Mouse (Mus musculus) neural tube, embryonic 10.5 days (tissue): ENCODE results near the gene Krt79.

Experiments
- DNase-seq: peaks from one replicate; pipeline ENCODE4 v3.0.0-alpha.2; 2017; ENCODE audit warnings: low spot score; ENCODE audit errors: extremely low spot score

Gene Krt79

DNA sequence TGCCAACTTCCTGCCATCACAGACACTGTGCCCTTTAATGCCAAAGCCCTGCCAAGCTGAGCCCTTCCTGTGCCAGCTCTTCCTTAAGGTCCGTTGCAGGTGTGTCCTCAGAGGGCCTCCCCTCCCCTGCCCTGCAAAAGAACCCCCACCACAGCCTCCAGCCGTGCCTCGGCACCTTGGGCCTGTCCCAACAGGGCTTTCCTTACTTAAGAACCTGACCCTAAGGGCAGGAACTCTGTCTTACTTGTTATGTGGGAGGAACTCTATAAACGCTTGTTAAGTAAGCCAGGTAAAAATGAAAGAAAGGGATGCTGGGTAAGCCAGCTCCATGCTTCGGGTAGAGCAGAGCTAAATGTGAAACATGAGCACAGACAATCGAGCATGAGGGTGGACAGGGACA lies 7.1 kb downstream of the Krt79 start:
- no peak for DNase-seq

- peak; percentile 46 for DNase-seq
Observed at GRCm38 (mm10) chr15:101929666-101930065, 10.5 kb downstream of the Krt79 start.

GRCm38 (mm10) chr15:101929087-101929486 lies 11.0 kb downstream of the Krt79 start:
- peak; percentile 26 for DNase-seq

DNA sequence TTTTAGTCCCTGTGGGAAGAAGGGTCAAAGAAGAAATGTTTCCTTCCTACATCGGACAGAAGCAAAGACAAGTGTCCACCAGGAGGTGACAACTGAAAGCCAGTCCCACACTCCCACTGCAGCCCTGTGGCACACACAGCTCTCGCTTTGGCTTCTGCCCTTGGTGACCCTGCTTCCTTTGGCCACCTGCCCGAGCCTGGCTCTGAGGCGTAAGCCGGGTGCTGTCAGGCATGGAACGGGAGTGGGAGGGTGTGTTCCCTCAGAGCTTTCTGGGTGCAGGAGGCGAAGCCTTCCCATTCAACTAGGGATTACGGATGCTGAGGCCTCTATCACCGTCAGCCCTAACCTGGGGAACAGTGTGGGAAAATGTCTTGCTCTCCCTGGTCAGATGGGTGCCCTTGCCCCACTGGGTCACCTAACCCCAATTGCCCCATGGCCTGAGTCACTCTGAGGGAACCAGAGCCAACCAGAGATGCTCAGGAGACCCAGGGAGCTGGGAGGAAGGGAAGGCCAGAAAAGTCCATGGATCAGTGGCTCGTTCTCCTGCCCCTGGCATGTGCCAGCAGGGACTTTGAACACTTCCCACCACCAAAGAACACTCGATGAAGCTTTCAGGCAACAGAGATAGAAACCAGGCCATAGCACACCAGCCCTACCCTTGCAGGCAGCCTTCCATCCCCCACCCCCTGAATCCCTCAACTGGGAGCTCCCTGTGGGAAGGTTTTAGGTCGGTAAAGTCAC lies 12.6 kb downstream of the Krt79 start:
- DNase-seq = no peak

DNA sequence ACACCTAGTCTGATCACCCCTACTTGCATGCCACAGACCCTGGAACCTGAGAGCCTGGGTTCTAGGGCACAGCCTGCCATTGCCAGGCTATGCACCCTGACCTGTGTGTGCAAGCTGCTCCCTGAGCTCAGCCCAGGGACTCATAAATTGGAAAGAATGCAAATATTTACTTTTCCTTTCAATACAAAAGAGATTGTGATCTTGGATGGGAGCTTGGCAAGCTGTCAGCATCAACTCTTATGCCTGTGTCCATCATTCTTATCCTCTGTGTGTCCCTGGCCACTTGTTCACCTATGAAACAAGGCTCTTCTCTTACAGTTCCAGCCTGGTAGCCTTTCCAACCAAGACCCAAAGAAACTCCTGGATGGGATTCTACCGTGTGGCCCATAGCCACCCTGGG lies 15.1 kb downstream of the Krt79 start:
- DNase-seq = no peak

DNA sequence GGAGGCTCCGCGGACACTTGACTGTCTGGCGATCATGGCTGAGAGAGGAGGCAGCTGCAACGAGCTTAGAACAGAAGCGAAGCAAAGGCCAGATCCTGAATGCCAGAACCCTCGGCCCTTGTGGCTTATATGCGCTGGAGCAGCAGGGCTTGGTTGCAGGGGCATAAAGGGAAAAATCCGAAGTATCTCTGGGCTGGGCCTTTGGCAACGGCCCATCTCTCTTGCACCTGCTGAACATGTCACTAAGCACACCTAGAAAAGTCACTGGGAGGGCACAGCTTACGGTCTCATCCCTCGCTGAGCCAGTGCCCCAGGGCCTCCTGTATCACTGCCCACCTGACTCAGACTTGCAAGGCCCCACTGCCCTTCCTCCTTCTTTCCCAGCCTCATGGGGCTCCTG lies 15.5 kb downstream of the Krt79 start, which contains the start of gene Krt4:
Gene Krt4 (minus strand): TSS at position 101 of the 400 bp plus-strand sequence.
- DNase-seq = no peak

- DNase-seq = no peak
Observed at GRCm38 (mm10) chr15:101922296-101922695, 17.8 kb downstream of the Krt79 start.

GRCm38 (mm10) chr15:101916072-101916471 lies 24.1 kb downstream of the Krt79 start:
- DNase-seq = no peak

- DNase-seq = no peak
Observed at GRCm38 (mm10) chr15:101904849-101905248, 35.3 kb downstream of the Krt79 start.

GRCm38 (mm10) chr15:101902171-101903149 lies 37.7 kb downstream of the Krt79 start:
- no peak for DNase-seq

DNA sequence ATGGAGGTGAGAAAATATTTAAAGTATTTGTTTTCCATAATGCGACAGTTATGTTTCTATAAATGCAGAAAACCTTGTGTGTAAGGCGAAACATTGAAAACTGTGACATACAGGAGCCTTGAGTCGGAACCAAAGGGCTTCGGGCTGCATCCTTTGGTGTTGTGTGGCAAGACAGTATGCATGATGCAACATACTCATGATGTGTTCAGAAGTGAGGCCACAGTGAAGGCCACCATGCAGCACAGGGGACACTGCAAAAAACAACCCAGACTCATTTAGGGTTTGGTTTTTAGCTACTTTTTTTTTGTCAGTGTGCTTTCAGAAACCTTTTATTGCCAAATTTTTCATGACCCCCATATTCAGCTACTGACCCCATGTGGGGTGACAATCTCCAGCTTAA lies 44.9 kb downstream of the Krt79 start:
- DNase-seq = no peak

DNA sequence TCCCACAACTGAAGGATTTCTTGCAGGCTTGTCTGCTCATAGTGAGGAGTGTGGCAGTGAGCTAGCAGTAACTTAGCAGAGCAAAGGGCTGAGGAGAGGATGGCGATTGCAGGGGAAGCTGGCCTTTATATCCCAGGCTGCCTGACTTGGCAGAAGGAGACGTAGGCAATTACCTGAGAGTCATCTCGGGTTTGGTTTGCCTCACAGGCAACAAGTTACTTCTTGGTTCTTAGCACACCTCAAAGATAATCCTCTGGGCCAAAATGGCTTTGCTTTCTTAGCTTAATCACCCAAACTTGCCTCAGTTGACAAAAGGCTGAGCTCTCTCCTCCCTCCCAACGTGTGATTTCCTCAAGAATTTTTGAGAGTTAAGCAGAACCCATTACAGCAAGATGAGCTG lies 47.3 kb downstream of the Krt79 start, which contains the start of gene Krt76:
Gene Krt76 (minus strand): TSS at position 101 of the 400 bp plus-strand sequence.
- no peak for DNase-seq

GRCm38 (mm10) chr15:101879776-101880175 lies 60.3 kb downstream of the Krt79 start:
- DNase-seq = peak; percentile 32
